In genomic region chr11:18912311-18913019, GRCm38 (mm10) we compare ENCODE assay signal across 23 mouse cellular contexts.
DNase-seq lines count a peak whose midpoint lies in the region; ATAC-seq and TF ChIP-seq lines count a peak whose summit lies in the region.
"Had no signal": no experiment of that assay in that cellular context is flagged by ENCODE, and none has a peak within 500 bp of the region (broad histone marks: within the 10 kb centered on the region; RNA-seq: fewer than 3 reads in every experiment).

No protein-coding gene starts in this region.

- no peak for TF ChIP-seq CTCF in lung, embryonic 14.5 days (IDR thresholded peaks at IDR 0.05; ENCODE audit: low read depth)

- H3K4me1 ChIP-seq in hindbrain, embryonic 13.5 days (replicated peaks): peaks cover 60% of the 10 kb centered on the region
- H3K4me1 ChIP-seq in hindbrain, embryonic 12.5 days: peaks cover 51% of the 10 kb centered on the region
- H3K4me1 ChIP-seq in lung, embryonic 14.5 days (ENCODE audit: insufficient read depth): no peaks in the 10 kb centered on the region

- peak overlapping the region; percentile 35; the same call in 1 of the 2 replicates for H3K27ac ChIP-seq in hindbrain, embryonic 13.5 days
- no peak overlapping the region; the same call in 1 of the 2 replicates for H3K27ac ChIP-seq in hindbrain, embryonic 12.5 days
- H3K27ac ChIP-seq in lung, embryonic 14.5 days (ENCODE audit: low read depth): no peak overlapping the region
- H3K27ac ChIP-seq: embryonic facial prominence, embryonic 13.5 days; left cerebral cortex, adult 2 months had no signal

- H3K9me3 ChIP-seq in hindbrain, embryonic 13.5 days: no peaks in the 10 kb centered on the region
- no peaks in the 10 kb centered on the region for H3K9me3 ChIP-seq in hindbrain, embryonic 12.5 days (replicated peaks)
- no peaks in the 10 kb centered on the region for H3K9me3 ChIP-seq in lung, embryonic 14.5 days (ENCODE audit: low read depth, low read length)
- H3K9me3 ChIP-seq: embryonic facial prominence, embryonic 13.5 days had no signal

- TF ChIP-seq POLR2A in myocyte (IDR thresholded peaks at IDR 0.05; ENCODE audit: insufficient read length, low read depth): no peak

- DNase-seq in lung, embryonic 14.5 days: peak; percentile 29
- DNase-seq in lung, adult 18-20 months: no peak
- peak; percentile 79 for DNase-seq in MN1 (ENCODE audit: low spot score)
- no peak for DNase-seq in embryo, embryonic 10.5 days (ENCODE audit: low spot score)
- DNase-seq: adrenal gland, postnatal 14 days; cerebellum, postnatal 10 days; gastrocnemius, postnatal 36 days; kidney, adult 9 months; kidney, postnatal 4 days; layer of hippocampus, adult 9-11 months; left cerebral cortex, postnatal 4 days; liver; lung, adult 2 months; lung, postnatal 36 days; thymus, postnatal 14 days had no signal

- H3K4me2 ChIP-seq in hindbrain, embryonic 13.5 days: no peak overlapping the region
- H3K4me2 ChIP-seq in hindbrain, embryonic 12.5 days (replicated peaks): no peak overlapping the region
- no peak overlapping the region for H3K4me2 ChIP-seq in lung, embryonic 14.5 days
- peak overlapping the region; percentile 1 for H3K4me2 ChIP-seq in myocyte (ENCODE audit: low read depth)
- H3K4me2 ChIP-seq: embryonic facial prominence, embryonic 13.5 days; midbrain, embryonic 11.5 days had no signal

- H3K9ac ChIP-seq in hindbrain, embryonic 13.5 days: no peak overlapping the region
- no peak overlapping the region for H3K9ac ChIP-seq in hindbrain, embryonic 12.5 days
- no peak overlapping the region for H3K9ac ChIP-seq in lung, embryonic 14.5 days
- H3K9ac ChIP-seq: embryonic facial prominence, embryonic 13.5 days had no signal

- 49% methylated on average over 6 of the region's 6 CpGs for WGBS in hindbrain, embryonic 13.5 days
- WGBS in hindbrain, embryonic 12.5 days: 65% methylated on average over 6 of the region's 6 CpGs
- 55% methylated on average over 6 of the region's 6 CpGs for WGBS in lung, embryonic 14.5 days

- no peak overlapping the region for H3K4me3 ChIP-seq in hindbrain, embryonic 13.5 days
- H3K4me3 ChIP-seq in hindbrain, embryonic 12.5 days: no peak overlapping the region
- no peak overlapping the region for H3K4me3 ChIP-seq in lung, embryonic 14.5 days (ENCODE audit: low read depth, low read length)
- no peak overlapping the region for H3K4me3 ChIP-seq in myocyte
- H3K4me3 ChIP-seq: embryonic facial prominence, embryonic 13.5 days; left cerebral cortex, adult 2 months had no signal

- no peaks in the 10 kb centered on the region for H3K27me3 ChIP-seq in hindbrain, embryonic 13.5 days
- H3K27me3 ChIP-seq in hindbrain, embryonic 12.5 days: no peaks in the 10 kb centered on the region
- H3K27me3 ChIP-seq in lung, embryonic 14.5 days (ENCODE audit: insufficient read depth, low read length): no peaks in the 10 kb centered on the region
- H3K27me3 ChIP-seq in myocyte (ENCODE audit: control insufficient read depth, insufficient read depth, insufficient read length): no peaks in the 10 kb centered on the region

- H3K79me2 ChIP-seq in myocyte (ENCODE audit: control insufficient read depth, insufficient read depth): no peaks in the 10 kb centered on the region

- no peak overlapping the region for H3ac ChIP-seq in myocyte (ENCODE audit: control insufficient read depth, insufficient read length)

- ATAC-seq in hindbrain, embryonic 13.5 days (ENCODE audit: low FRiP score): no peak
- no peak for ATAC-seq in hindbrain, embryonic 12.5 days (ENCODE audit: low FRiP score)
- no peak for ATAC-seq in lung, embryonic 14.5 days (ENCODE audit: insufficient read depth)
- ATAC-seq: activated CD4-positive, CD25-positive, alpha-beta regulatory T cell, adult 4 months; inflammation-experienced regulatory T-cells, adult 6 months had no signal

- no peaks in the 10 kb centered on the region for H3K36me3 ChIP-seq in hindbrain, embryonic 13.5 days
- H3K36me3 ChIP-seq in hindbrain, embryonic 12.5 days: no peaks in the 10 kb centered on the region
- H3K36me3 ChIP-seq in lung, embryonic 14.5 days (ENCODE audit: insufficient read depth): 0 out of 2 replicates have a peak, but pooled peaks cover 4% of the 10 kb centered on the region
- no peaks in the 10 kb centered on the region for H3K36me3 ChIP-seq in myocyte (ENCODE audit: control insufficient read depth, insufficient read depth)
- H3K36me3 ChIP-seq: embryonic facial prominence, embryonic 13.5 days had no signal

TF ChIP-seq in myocyte, 11 proteins besides CTCF, POLR2A, EP300 and RAD21:
- no peak for TF ChIP-seq USF1 (IDR thresholded peaks at IDR 0.05; ENCODE audit: low read depth)
- no peak for TF ChIP-seq MAX (IDR thresholded peaks at IDR 0.05; ENCODE audit: low read depth)
- no peak for TF ChIP-seq CEBPB (IDR thresholded peaks at IDR 0.05; ENCODE audit: insufficient read depth, poor library complexity, severe bottlenecking)
- TF ChIP-seq TCF3 (IDR thresholded peaks at IDR 0.05; ENCODE audit: insufficient read length, low read depth): no peak
- TF ChIP-seq TCF12 (IDR thresholded peaks at IDR 0.05; ENCODE audit: insufficient read depth, poor library complexity, severe bottlenecking): no peak
- no peak for TF ChIP-seq SRF (IDR thresholded peaks at IDR 0.05; ENCODE audit: control insufficient read depth, insufficient read length, low read depth)
- no peak for TF ChIP-seq POLR2AphosphoS2 (IDR thresholded peaks at IDR 0.05; ENCODE audit: insufficient read length, low read depth)
- no peak for TF ChIP-seq REST (IDR thresholded peaks at IDR 0.05; ENCODE audit: insufficient read depth, insufficient read length)
- no peak for TF ChIP-seq MYOG (IDR thresholded peaks at IDR 0.05; ENCODE audit: control insufficient read depth in 1 of 3, insufficient read depth in 1 of 3, insufficient read length in 2 of 3, low read depth in 2 of 3)
- TF ChIP-seq MYOD1 (IDR thresholded peaks at IDR 0.05; ENCODE audit: control insufficient read depth in 1 of 3, insufficient read length in 2 of 3, low read depth in 2 of 3): no peak
- TF ChIP-seq E2F4 (IDR thresholded peaks at IDR 0.05; ENCODE audit: insufficient read depth): no peak
TF ChIP-seq in myocyte: peak in this region for 0.

Comparison
In these comparisons a context has a peak if more than half of its experiments do, and no peak if none do; other contexts are left out.
1. DNase-seq: peak in lung, embryonic 14.5 days (single experiment) and MN1 (single experiment); none in lung, adult 18-20 months (0 of 2) and embryo, embryonic 10.5 days (single experiment).